Mouse (Mus musculus): ENCODE results near the gene Gm20816. TPM values are rescaled to one million over a fixed set of nuclear protein-coding genes. Genes with fewer than 3 reads are reported as not detected.

Gm20816 gene
- polyA plus RNA-seq (2014; fragmentation: Illumina TruSeq; extraction: RNeasy Lipid Tissue Mini Kit (QIAGEN cat#74804); ENCODE audit: low read depth, low replicate concordance), result not detected

GRCm38 (mm10) chrY:68537655-68538054 lies at the start of gene Gm20816:
Gene Gm20816, plus strand, starts transcription at chrY:68537955.

Other genes starting within 250 kb of the Gm20816 start
- gene Gm20937, start 243.1 kb upstream of the Gm20816 start, polyA plus RNA-seq (2014; fragmentation: Illumina TruSeq; extraction: RNeasy Lipid Tissue Mini Kit (QIAGEN cat#74804); ENCODE audit: low read depth, low replicate concordance), result not detected

All from adrenal gland, adult 10 weeks (tissue).